Mouse (Mus musculus) gastrocnemius, adult 18-20 months (tissue): ENCODE data around the gene Gm45808. TPM values are rescaled to one million over a fixed set of nuclear protein-coding genes. Genes with fewer than 3 reads are reported as not detected.
A peak's percentile ranks its signal among the peaks of the same experiment; 100 is the strongest.
"Not testable (repeated sequence)": the region's sequence is repeated elsewhere in the genome, so short reads cannot be mapped to it uniquely, and the experiment has no call there.

ENCODE experiments used
- DNase-seq: peaks from one replicate; pipeline ENCODE4 v3.0.0; 2021; ENCODE audit warnings: low spot score
- total RNA-seq, 2 experiments: library from RNA; stranded (reverse); gene quantifications; 2 replicates each; pipeline ENCODE4 v1.2.3; 2021

The Gm45808 gene
- total RNA-seq, 2 experiments from 2014 or later, result 8.1 to 9.6 TPM

DNA sequence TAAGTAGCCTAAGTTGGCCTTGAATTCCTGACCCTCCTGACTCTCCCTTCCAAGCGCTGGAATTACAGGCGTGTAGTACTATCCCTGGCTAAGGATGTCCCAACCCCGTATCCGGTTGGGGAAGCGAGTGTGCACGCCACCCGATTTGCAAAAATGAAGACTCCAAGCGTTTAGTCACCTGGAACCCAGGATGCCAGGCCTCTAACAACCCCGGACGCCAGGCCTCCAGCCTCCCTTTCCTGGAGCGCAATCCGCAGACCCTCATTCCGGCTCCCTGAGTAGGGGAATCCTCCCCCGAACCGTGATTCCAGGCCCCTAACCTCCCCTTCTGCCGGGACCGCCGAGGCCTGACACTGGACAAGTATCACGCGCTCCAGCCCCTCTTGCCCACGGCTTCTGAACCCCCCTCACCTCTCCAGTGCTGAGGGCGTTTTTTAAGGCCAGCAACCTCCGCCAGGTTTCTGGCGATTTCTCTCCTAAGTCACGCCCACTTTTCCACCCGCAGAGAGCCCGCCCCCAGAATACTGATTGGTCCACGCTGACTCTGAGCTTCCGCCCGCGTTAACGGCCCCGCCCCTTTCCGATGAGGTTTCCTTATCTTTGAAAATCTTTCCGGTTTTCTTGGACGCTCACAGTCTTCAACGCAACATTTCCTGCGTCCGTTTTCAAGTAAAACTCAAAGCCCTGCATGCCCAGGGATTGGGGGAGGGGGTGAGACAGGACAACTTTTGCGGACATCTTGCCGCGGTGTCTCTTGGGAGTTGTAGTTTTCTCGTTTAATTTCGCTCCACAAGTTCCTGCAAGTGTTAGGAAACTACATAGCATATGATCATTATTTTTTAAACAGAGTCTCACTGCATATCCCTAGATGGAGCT is 23.5 kb upstream of the Gm45808 start, which contains the start of gene Nucb1:
Gene Nucb1, minus strand, starts transcription at position 495 of the 876 bp plus-strand sequence.
- DNase-seq, result peak; percentile 95

DNA sequence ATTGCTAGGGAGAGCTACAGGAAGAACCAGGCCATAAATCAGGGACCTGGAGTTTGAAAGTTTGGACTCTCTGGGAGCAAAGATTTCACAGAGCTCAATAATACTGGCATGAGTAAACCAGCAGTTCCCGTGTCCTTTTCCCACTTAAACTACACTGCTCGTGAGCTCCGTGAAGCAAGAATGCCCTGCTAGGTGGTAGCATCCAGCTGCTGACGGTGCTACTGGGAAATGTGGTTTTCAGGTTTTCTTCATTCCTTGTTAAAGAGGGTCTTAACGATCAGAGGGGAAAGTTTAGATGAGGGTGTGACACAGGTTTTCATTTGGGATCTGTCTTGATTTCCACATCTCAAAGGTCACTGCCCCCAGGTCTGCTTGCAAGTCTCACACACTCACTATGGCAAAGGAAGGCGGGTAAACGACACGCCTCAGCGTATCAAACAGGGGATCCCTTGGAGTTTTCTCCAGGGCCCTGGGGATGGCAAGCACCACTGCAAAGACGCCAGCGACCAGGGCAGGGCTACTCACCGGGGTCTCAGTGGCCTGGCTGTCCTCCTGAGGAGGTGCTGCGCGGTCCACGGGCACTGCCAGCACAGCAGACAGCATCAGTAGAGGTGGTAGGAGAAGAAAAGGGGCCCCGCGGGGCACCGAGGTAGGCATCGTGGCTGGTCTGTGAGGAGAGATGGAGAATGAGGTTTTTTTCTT is 22.7 kb upstream of the Gm45808 start:
- DNase-seq, result no peak

DNA sequence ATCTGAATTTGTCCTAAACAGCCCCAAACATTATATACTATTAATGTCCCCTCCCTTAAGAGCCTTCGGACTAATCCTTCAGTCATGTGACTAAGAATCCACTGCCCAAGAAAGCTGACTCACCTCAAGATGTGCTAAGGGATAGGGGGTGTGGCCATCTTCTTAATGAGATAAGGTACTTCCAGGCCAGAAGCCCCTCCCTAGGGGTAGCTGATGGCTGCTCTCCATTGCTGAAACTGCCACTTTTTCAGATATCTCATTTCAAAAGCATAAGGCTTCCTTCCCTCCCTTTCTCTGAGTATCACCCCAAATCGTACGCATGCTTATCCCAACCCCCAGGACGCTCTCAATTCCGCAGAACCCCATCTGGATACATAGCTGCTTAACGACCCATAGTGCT is 21.9 kb upstream of the Gm45808 start:
- DNase-seq, result no peak

DNA sequence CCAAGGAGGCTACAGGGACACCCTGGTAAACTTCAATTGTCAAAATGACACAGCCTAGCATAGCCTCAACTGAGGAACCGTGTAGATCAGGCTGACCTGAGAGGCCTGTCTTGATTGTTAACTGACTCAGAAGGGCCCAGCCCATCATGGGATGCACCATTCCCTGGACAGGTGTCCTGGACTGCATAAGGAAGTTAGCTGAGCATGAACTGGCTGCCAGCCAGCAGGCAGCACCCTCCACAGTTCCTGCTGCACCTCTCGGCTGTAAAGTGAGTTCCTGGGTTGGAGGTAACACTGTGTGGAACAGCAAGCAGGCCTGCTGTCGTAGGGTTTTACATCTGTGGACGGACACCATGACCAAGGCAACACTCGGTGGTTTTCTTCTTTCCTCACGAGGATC is 21.0 kb upstream of the Gm45808 start:
- no peak for DNase-seq

DNA sequence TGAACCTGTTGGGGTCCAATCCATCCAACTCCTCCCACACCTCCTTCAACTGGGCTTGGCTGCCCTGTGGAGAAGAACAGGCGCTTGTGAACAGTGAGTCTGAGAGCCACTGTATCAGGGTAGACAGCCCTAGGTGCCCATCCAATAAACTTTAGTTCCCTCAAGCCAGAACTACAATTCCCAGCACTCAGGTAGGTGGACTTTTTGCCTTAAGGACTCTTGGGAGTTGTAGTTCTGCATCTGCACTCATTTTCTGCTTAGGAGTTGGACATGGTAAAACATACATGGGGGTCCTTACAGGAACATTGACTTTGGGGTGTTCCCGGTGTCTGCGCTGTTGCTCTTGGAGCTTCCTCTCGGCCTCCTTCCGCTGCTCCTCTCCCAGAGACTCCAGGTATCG is 11.8 kb upstream of the Gm45808 start:
- no peak for DNase-seq

DNA sequence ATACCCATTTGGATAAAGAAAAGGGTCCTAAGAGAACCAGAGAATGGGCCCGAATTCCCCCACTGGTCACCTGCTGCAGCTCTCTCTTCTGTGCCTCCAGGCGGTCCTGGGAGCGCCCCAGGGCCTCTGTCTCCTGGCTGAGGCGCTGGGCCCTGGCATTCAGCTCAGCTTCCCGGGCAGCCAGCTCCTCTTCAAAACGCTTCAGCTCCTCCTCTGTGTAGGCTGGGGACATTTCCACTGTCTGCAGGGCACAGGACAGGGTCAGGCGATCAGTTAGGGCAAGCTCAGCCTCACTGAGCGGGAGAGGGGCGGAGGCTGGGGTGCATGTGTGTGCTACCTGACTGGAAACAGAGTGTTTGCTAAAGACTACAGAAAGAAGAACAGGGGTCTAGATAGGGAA is 7.9 kb upstream of the Gm45808 start:
- no peak for DNase-seq

DNA sequence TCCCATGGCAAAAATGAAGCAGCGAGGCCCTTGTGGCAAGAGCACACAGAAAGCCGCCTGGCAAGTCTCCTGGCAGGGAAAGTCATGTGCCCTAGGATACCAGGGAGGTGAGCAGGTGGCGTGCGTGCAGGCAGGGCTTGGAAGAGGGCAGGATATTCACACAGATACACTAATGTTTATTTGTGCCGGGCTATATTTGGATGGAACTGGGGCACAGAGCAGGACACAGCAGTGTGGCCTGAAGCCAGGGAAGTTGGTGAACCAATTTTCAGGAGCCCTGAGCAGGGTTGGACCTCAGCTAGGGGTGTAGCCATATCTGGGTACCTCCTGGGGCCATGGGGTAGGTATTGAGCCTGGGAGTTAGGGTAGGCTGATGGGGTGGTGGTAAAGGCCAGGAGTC is 6.3 kb upstream of the Gm45808 start:
- DNase-seq, result peak; percentile 79

DNA sequence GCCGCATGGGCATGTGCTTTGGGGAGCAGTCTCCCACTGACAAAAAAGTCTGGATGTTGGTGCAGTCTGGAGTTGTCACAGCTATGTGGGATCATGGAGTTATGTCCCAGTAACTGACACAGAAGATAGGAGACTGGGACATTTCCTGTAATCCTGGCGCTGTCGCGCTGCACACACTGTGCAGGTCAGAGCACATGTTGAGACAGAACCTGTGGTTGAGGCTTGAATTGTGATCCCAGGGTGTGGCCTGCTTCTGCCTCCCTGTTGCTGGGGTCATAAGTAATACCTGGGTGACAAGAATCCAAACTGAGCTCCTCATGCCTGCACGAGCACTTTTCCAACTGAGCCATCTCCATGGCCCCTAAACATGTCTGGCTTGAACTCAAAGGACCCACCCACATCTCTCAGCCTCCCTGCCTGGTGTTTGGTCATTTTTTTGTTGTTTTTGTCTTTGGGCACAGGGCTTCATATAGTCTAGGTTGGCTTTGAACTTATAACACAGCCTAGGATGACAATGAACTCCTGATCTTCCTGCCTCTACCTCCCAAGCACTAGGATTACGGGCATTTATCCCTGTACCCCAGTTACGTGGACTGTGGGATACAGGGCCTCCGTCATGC is 5.7 kb upstream of the Gm45808 start:
- DNase-seq, result no peak

DNA sequence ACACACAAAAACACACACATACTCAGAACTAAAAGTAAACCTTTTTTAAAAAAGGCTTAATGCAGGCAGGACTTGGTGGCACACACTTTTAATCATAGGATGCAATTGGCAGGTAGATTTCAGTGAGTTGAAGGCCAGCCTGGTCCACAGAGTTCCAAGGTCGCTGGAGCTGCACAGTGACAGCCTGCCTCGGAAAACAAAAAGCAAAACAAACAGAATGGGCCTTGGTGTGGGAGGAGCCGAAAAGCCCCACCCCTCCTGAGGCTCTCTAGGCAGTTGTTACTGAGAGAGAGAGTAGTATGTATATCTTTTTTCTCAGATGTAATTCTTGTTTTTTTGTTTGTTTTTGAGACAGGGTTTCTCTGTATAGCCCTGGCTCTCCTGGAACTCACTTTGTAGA is 4.7 kb upstream of the Gm45808 start:
- DNase-seq, result no peak

DNA sequence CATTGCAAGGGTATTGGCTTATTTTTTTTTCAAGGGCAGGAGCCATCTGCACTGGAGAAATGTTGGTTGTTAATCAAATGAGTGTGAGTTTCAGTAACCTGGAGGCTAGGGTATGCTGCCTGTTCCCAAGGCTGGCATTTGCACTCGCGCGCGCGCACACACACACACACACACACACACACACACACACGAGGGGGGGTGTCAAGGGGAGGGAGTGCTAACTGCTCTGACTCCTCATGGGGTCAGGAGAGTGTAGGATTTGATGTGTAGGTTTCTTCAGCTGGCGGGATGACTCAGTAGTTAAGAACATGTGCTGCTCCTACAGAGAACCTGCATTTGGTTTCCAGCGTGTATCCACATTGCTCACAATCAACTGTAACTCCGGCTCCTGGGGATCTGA is 4.2 kb upstream of the Gm45808 start:
- DNase-seq, result no peak

DNA sequence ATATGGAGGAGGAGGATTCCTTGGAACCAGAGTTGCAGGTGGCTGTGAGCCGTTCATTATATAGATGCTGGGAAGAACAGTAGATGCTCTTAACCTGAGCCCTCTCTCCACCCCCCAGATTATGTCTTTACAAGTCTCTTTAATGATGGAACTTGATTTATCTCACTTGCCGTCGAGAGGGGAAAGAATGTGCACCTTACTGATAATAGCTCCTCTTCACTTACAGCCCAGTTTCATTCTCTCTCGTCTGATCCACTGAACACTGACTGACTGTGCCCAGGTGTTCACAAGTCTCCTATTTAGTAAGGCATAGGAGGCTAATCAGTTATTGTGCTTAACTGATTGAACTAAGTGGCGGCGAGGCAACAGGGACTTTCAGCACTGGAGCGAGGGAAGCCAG is 3.0 kb upstream of the Gm45808 start:
- DNase-seq, result no peak

DNA sequence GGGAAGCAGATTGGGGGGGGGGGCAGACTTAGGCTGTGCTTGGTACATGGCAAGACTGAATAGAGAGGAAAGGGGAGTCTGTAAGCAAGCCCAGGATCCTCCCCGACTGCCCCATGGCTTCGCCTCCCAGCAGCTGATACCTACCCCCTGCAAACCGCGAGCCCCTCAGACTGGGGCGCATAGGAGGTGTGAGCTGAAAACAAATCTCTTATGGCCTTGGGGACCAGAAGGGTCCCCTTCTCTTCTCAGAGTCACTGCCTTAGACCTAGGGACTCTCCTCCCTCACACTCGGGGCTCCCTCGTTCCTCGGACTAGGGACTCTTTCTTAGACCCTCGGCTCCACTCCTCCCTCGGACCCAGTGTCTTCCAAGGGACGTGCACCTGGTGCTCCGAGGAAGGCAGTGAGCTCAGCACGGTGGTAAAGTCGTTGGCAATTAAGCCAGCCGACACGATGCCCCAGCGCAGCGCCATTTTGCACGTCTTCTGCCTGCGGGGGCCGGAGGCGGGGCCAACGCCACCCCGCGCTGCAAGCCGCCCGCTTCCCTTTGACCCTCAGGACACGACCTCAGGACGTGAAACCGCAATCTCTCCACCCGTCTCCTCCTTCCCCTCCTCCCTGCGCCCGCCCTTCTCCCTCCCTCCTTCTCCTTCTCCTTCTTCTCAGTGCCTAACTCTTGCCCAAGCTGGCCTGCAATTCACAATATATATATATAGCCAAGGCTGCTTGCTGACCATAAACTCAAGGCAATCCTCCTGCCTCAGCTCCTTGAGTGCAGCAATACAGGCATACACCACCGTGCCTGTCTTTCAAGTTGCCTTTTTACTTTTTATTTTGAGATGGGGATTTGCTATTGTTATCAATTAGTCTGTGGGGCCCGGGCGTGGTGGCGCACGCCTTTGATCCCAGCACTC is 1.9 kb upstream of the Gm45808 start, which contains the start of gene Dhdh:
Gene Dhdh, minus strand, starts transcription at position 513 of the 912 bp plus-strand sequence.
- DNase-seq, result peak; percentile 82

DNA sequence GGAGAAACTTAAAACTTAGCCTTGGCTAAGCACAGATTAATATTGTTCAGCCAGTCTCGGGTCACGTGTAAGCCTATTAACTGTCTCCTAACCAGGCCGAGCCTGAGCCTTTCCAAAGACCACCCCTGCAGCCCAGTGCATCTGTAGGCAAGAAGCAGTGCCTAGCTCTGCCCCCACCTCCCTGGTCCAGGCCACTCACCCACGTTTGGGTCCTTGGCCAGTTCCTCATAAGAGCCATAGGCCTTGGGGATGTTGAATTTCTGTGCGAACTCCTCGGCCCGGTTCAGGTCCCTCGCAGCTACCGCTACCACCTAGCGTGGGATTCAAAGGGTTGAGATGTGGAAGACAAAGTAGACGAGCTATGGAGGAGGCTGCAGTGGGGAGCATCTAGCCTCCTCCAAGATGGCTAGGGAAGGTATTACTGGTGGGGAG is 1.3 kb upstream of the Gm45808 start:
- DNase-seq, result no peak

DNA sequence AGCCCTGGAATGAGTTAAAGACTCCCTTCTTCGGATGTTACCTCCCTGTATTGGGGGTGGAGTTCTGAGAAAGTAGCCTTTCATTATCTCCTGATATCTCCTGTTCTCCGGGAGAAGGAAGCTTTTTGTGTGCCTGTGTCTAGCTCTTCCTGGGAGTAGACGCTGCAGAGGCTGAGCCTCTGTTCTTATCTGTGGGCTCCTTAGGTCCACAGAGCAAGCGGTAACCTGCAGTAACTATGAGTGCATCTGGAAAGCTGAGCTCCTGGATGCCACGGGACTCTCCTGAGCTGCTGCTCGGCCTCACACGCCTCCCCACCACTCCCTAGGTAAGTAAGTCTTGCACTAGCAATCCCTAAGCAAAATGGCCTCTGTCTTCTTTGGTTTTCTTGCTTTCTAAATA is 453 bp downstream of the Gm45808 start:
- no peak for DNase-seq

DNA sequence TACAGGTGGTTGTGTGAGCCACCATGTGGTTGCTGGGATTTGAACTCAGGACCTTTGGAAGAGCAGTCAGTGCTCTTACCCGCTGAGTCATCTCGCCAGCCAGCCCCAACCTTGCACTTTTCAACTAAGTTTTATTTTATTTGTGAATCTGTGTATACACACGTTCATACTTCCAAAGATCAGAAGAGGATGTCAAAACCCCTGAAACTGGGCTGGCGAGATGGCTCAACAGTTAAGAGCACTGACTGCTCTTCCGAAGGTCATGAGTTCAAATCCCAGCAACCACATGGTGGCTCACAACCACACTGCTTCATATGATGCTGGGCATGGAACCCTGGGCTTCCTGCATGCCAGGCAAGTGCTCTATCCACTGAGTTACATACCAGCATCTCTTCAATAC is 1.6 kb downstream of the Gm45808 start:
- not testable (repeated sequence) for DNase-seq

DNA sequence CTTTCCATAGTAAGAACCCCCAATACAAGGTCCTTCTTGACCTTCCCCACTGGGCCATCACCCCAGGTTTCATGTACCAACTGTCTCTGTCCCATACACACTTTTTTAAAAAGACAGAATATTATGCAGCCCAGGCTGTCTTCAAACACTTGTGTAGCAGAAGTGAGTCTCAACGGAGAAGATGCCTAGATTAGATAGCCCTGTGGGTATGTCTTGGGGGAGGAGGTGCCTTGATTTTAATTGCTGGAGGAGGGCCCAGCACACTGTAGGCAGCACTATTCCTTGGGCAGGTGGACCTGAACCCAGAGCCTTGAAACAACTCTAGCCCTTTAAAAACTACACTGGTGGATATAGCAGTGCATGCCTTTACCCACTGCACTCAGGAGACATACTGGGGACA is 4.4 kb downstream of the Gm45808 start:
- DNase-seq, result no peak

DNA sequence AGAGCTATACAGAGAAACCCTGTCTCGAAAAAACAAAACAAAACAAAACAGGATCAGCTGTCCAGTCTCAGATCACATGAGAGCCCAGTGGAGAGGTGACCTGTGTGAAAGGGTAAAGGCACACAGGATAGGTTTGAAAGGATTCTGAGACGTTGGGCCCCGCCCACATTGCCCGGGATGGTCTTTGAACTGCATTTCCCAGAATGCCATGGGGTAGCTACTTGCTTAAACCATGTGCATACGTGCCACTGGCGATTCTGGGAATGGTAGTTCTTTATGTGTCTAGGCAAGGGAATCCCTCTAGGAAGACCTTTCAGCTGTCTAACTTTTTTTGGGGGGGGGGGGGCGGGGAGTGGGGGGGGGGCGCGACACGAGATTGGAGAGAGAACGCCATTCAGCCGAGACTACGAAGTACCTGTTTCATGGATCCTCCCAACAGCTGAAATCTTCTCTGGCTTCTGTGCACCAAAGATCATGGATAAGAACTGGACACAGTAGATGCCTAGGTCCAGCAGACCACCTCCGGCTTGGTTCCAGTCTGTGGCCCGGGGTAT is 5.2 kb downstream of the Gm45808 start, which contains the start of gene Tulp2:
Gene Tulp2, plus strand, starts transcription at position 504 of the 554 bp plus-strand sequence.
- peak; percentile 76 for DNase-seq

DNA sequence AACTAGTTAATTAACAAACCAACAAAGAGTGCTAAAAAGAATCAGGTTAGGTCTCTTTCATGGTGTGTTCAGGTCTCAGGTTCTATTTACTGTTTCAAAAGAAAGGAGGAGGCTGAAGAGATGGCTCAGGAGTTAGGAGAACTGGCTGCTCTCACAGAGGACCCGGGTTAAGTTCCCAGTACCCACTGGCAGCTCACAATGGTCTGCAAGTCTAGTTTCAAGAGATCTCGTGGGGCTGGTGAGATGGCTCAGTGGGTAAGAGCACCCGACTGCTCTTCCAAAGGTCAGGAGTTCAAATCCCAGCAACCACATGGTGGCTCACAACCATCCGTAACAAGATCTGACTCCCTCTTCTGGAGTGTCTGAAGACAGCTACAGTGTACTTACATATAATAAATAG is 6.3 kb downstream of the Gm45808 start:
- not testable (repeated sequence) for DNase-seq

DNA sequence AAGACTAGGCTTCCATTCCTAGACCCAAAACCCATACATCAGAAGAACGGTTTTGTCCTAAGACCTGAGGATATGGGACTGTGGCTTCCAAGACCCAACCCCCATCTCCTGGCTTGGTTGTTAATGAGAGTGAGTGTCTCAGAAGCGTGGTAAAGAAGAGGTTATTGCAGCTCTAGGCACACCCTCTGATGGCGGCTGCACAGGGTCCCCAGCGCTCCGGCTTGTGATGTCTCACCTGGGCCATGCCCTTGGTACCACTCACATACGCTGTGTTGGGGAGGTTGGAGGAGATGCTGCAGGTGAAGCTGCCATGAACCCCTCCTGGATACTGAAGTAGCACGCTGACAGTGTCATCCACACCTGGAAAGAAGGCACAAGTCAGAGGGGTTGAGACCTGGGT is 7.8 kb downstream of the Gm45808 start:
- no peak for DNase-seq

DNA sequence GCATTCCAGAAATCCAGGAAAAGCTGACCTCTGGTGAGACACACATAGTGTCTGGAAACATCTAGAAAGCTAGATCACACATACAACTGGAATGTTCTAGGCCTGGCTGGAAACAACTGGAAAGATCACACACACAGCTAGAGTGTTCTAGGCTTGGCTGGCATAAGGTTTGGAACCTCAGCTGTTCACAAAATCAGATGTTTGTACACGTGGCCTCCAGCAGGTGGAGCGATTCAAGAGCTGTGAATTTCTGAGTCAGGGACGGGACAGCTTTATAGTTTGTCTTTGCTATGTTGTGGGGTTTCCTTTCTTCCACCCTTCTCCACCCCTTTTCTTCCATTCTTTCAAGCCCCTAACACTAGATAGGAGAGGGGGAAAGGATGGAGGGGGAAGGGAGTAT is 9.6 kb downstream of the Gm45808 start:
- peak; percentile 78 for DNase-seq

DNA sequence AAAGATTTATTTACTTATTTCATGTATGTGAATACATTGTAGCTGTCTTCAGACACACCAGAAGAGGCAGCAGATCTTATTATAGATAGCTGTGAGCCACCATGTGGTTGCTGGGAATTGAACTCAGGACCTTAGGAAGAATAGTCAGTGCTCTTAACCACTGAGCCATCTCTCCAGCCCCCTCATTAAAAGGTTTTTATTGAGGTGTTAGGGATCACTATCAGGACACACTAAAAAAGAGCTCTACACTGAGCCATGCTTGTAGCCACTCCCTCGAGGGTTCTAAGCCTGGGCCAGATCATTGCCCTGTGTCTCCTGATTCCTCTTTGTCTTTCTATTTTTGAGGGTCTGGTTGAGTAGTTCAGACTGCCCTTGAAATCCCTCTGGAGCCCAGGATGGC is 10.2 kb downstream of the Gm45808 start:
- DNase-seq, result no peak
